Mouse (Mus musculus): ENCODE data around the gene Fam166b. TPM values are rescaled to one million over a fixed set of nuclear protein-coding genes. Genes with fewer than 3 reads are reported as not detected.
A peak's percentile ranks its signal among the peaks of the same experiment; 100 is the strongest.

Gene Fam166b
- polyA plus RNA-seq, 1 experiment from 2014 or later, result 0.68 TPM

DNA sequence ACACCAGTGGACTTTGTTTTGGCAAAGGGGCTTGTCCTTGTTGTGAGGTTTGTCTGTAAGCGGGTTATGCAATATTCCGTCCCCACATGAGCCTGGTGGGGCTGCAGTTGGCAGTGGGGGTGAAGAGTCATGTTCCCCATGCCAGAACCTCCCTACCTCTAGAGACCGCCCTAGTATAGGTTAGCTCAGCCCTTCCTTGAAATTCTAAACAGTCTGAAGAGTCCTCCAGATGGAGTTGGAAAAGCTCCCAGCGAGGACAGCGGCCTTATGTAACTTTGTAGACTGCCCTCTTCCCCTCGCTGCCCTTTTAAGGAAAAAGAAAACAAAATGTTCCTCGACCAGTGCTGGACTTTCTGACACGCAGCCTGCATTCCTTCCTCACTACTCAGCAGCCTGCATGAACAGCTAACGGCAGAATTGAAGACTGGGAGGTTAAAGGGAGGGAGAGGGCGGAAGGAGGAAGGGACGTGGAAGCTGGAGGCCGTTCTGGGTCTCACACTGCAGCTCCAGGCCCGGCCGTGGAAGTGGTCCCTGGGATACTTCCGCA lies 34.5 kb downstream of the Fam166b start:
- Histone ChIP-seq H3K27me3 (replicated peaks; ENCODE audit: control insufficient read depth, insufficient read depth, low read length) (no peaks in the 10 kb centered on the region), H3K4me2 (ENCODE audit: low read length) (no peak overlapping the region), H3K9me3 (ENCODE audit: control insufficient read depth, low read length) (no peaks in the 10 kb centered on the region), H3K27ac (ENCODE audit: low read length) (peak overlapping the region; percentile 6; the same call in 1 of the 2 replicates), H3K36me3 (ENCODE audit: control insufficient read depth, insufficient read depth) (no peaks in the 10 kb centered on the region), H3K4me1 (replicated peaks; ENCODE audit: control insufficient read depth, insufficient read depth, low read length) (peaks cover 7% of the 10 kb centered on the region; the same call in 1 of the 2 replicates), H3K4me3 (replicated peaks; ENCODE audit: low read length) (no peak overlapping the region), H3K9ac (replicated peaks; ENCODE audit: low read depth, low read length) (no peak overlapping the region)
- no peak for ATAC-seq
- 74% methylated on average over 15 of the region's 15 CpGs for WGBS

- no peak for ATAC-seq
- H3K36me3 ChIP-seq (ENCODE audit: control insufficient read depth, insufficient read depth), result no peaks in the 10 kb centered on the region
- H3K9ac ChIP-seq (replicated peaks; ENCODE audit: low read depth, low read length), result no peak overlapping the region
- H3K27me3 ChIP-seq (replicated peaks; ENCODE audit: control insufficient read depth, insufficient read depth, low read length), result no peaks in the 10 kb centered on the region
- no peaks in the 10 kb centered on the region for H3K9me3 ChIP-seq (ENCODE audit: control insufficient read depth, low read length)
- 82% methylated on average over 3 of the region's 3 CpGs for WGBS
- H3K4me1 ChIP-seq (replicated peaks; ENCODE audit: control insufficient read depth, insufficient read depth, low read length), result no peaks in the 10 kb centered on the region
- no peak overlapping the region for H3K27ac ChIP-seq (ENCODE audit: low read length)
- no peak overlapping the region for H3K4me2 ChIP-seq (ENCODE audit: low read length)
- H3K4me3 ChIP-seq (replicated peaks; ENCODE audit: low read length), result no peak overlapping the region
Observed at GRCm38 (mm10) chr4:43391521-43392050, 37.3 kb downstream of the Fam166b start.

GRCm38 (mm10) chr4:43389845-43390440 lies 39.0 kb downstream of the Fam166b start:
- H3K27me3 ChIP-seq (replicated peaks; ENCODE audit: control insufficient read depth, insufficient read depth, low read length), result no peaks in the 10 kb centered on the region
- H3K27ac ChIP-seq (ENCODE audit: low read length), result no peak overlapping the region
- H3K36me3 ChIP-seq (ENCODE audit: control insufficient read depth, insufficient read depth), result no peaks in the 10 kb centered on the region
- no peak overlapping the region for H3K4me2 ChIP-seq (ENCODE audit: low read length)
- no peaks in the 10 kb centered on the region for H3K9me3 ChIP-seq (ENCODE audit: control insufficient read depth, low read length)
- no peaks in the 10 kb centered on the region for H3K4me1 ChIP-seq (replicated peaks; ENCODE audit: control insufficient read depth, insufficient read depth, low read length)
- H3K9ac ChIP-seq (replicated peaks; ENCODE audit: low read depth, low read length), result no peak overlapping the region
- 70% methylated on average over 9 of the region's 9 CpGs for WGBS
- ATAC-seq, result no peak
- H3K4me3 ChIP-seq (replicated peaks; ENCODE audit: low read length), result no peak overlapping the region

DNA sequence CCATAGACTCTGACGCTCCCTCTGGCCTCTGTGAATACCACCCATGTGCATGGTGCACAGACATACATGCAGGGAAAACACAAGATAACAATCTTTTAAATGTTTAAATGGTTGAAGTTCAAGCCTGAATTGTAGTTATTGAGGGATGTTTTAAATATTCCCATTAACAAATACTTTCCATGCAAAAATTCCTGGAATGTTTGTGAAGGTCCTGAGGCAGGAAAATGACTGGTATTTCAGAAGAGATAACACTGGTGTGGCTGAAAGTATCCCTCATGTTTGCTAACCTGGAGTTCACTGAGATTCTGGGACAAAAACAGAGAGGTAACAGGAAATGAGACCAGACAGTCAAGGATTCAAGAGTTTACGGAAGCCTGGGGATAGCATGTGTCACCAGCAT lies 39.5 kb downstream of the Fam166b start:
- H3K27ac ChIP-seq (ENCODE audit: low read length), result no peak overlapping the region
- H3K4me2 ChIP-seq (ENCODE audit: low read length), result no peak overlapping the region
- no peaks in the 10 kb centered on the region for H3K9me3 ChIP-seq (ENCODE audit: control insufficient read depth, low read length)
- H3K9ac ChIP-seq (replicated peaks; ENCODE audit: low read depth, low read length), result no peak overlapping the region
- H3K36me3 ChIP-seq (ENCODE audit: control insufficient read depth, insufficient read depth), result no peaks in the 10 kb centered on the region
- H3K4me3 ChIP-seq (replicated peaks; ENCODE audit: low read length), result no peak overlapping the region
- ATAC-seq, result no peak
- H3K27me3 ChIP-seq (replicated peaks; ENCODE audit: control insufficient read depth, insufficient read depth, low read length), result no peaks in the 10 kb centered on the region
- WGBS, result 87% methylated on average over 2 of the region's 2 CpGs
- H3K4me1 ChIP-seq (replicated peaks; ENCODE audit: control insufficient read depth, insufficient read depth, low read length), result no peaks in the 10 kb centered on the region

GRCm38 (mm10) chr4:43386932-43387331 lies 42.0 kb downstream of the Fam166b start:
- ATAC-seq, result no peak
- H3K4me3 ChIP-seq (replicated peaks; ENCODE audit: low read length), result no peak overlapping the region
- no peak overlapping the region for H3K27ac ChIP-seq (ENCODE audit: low read length)

DNA sequence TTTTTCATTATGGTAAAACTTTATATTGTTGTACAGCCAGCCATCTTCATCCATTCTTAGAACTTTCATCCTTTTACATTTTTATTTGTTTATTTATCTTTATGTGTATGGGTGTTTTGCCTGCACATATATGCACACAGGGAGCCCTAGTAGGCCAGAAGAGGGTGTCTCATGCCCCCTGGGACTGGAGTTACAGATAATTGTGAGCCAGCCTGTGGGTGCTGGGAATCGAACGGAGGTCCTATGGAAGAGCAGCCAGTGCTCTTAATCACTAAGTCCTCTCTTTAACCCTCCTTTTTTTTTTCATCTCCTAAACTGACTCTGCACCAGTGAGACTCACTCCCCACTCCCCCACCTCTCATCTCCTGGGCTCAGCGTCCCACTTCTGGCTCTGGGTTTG lies 44.4 kb downstream of the Fam166b start:
- no peak overlapping the region for H3K4me2 ChIP-seq (ENCODE audit: low read length)
- 90% methylated on average over 3 of the region's 3 CpGs for WGBS
- H3K27me3 ChIP-seq (replicated peaks; ENCODE audit: control insufficient read depth, insufficient read depth, low read length), result no peaks in the 10 kb centered on the region
- H3K9ac ChIP-seq (replicated peaks; ENCODE audit: low read depth, low read length), result no peak overlapping the region
- no peaks in the 10 kb centered on the region for H3K9me3 ChIP-seq (ENCODE audit: control insufficient read depth, low read length)
- no peak overlapping the region for H3K4me3 ChIP-seq (replicated peaks; ENCODE audit: low read length)
- H3K4me1 ChIP-seq (replicated peaks; ENCODE audit: control insufficient read depth, insufficient read depth, low read length), result peaks cover 24% of the 10 kb centered on the region
- H3K27ac ChIP-seq (ENCODE audit: low read length), result no peak overlapping the region
- ATAC-seq, result no peak
- H3K36me3 ChIP-seq (ENCODE audit: control insufficient read depth, insufficient read depth), result no peaks in the 10 kb centered on the region

More at GRCm38 (mm10) chr4:43386932-43387331, 42.0 kb downstream of the Fam166b start:
- Histone ChIP-seq H3K36me3 (ENCODE audit: control insufficient read depth, insufficient read depth) (no peaks in the 10 kb centered on the region), H3K4me2 (ENCODE audit: low read length) (no peak overlapping the region), H3K27me3 (replicated peaks; ENCODE audit: control insufficient read depth, insufficient read depth, low read length) (no peaks in the 10 kb centered on the region), H3K9ac (replicated peaks; ENCODE audit: low read depth, low read length) (no peak overlapping the region), H3K9me3 (ENCODE audit: control insufficient read depth, low read length) (no peaks in the 10 kb centered on the region), H3K4me1 (replicated peaks; ENCODE audit: control insufficient read depth, insufficient read depth, low read length) (peaks cover 15% of the 10 kb centered on the region)

DNA sequence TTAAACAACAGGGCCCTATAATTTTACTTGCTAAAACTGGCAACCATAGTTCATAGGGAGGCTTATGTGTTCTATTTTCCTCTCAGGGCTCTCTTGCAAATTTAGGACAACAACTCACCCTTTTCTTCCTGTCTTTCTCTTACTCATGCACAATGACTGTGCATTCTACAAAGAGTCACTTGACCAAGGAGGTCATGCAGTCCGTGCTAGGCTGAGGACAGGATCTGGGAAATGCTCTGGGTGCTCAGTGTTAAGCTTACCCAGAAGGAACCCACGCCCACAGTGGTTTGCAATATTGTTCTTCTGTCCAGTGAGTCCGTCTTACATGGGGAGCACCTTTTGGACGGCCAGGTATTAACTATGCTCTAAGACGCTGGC lies 44.9 kb downstream of the Fam166b start:
- no peaks in the 10 kb centered on the region for H3K36me3 ChIP-seq (ENCODE audit: control insufficient read depth, insufficient read depth)
- no peak for ATAC-seq
- H3K4me1 ChIP-seq (replicated peaks; ENCODE audit: control insufficient read depth, insufficient read depth, low read length), result peaks cover 24% of the 10 kb centered on the region
- no peak overlapping the region for H3K4me3 ChIP-seq (replicated peaks; ENCODE audit: low read length)
- WGBS, result 84% methylated on average over 5 of the region's 5 CpGs
- no peak overlapping the region for H3K9ac ChIP-seq (replicated peaks; ENCODE audit: low read depth, low read length)
- H3K27ac ChIP-seq (ENCODE audit: low read length), result no peak overlapping the region
- no peaks in the 10 kb centered on the region for H3K9me3 ChIP-seq (ENCODE audit: control insufficient read depth, low read length)
- H3K4me2 ChIP-seq (ENCODE audit: low read length), result no peak overlapping the region
- no peaks in the 10 kb centered on the region for H3K27me3 ChIP-seq (replicated peaks; ENCODE audit: control insufficient read depth, insufficient read depth, low read length)

- Histone ChIP-seq H3K4me3 (replicated peaks; ENCODE audit: low read length) (peak overlapping the region; percentile 61; the same call in 1 of the 2 replicates), H3K36me3 (ENCODE audit: control insufficient read depth, insufficient read depth) (no peaks in the 10 kb centered on the region), H3K9ac (replicated peaks; ENCODE audit: low read depth, low read length) (no peak overlapping the region), H3K27me3 (replicated peaks; ENCODE audit: control insufficient read depth, insufficient read depth, low read length) (no peaks in the 10 kb centered on the region), H3K9me3 (ENCODE audit: control insufficient read depth, low read length) (no peaks in the 10 kb centered on the region), H3K27ac (ENCODE audit: low read length) (no peak overlapping the region), H3K4me1 (replicated peaks; ENCODE audit: control insufficient read depth, insufficient read depth, low read length) (peaks cover 24% of the 10 kb centered on the region), H3K4me2 (ENCODE audit: low read length) (peak overlapping the region; percentile 92)
- no peak for ATAC-seq
- 67% methylated on average over 11 of the region's 11 CpGs for WGBS
Observed at GRCm38 (mm10) chr4:43383246-43384082, 45.5 kb downstream of the Fam166b start.
